Mouse (Mus musculus) liver, embryonic 14.5 days (tissue): Measurements from ENCODE around the gene Adipor1.

Experiments
- CTCF ChIP-seq: IDR thresholded peaks from 2 replicates; pipeline ENCODE4 v1.5.1; 2016; ENCODE audit warnings: antibody characterized with exemption, low read depth, control low read depth
- EP300 ChIP-seq: IDR thresholded peaks from 2 replicates; pipeline ENCODE4 v1.6.1; 2016; ENCODE audit warnings: antibody characterized with exemption, low read depth

DNA sequence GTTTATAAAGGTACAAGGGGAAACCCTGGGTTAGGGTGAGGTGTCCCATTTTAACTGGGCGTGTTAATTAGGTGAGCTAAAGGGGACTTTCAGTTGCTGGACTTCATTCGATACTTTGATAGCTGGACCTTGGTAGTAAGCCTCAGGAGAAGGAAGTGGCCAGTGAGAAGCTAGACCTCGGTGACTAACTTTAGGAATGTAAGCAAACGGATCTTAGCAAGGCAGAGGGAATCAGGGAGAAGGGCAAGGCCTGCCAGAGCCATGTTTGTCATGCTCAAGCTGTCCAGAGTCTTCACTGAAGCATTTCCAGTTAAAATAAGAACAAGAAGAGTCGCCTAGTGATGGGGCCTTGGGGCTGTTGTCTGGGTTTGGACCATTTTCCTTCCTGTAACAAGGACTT, 49.7 kb upstream of the Adipor1 start:
- TF ChIP-seq CTCF: no peak
- no peak for TF ChIP-seq EP300
